Mouse (Mus musculus) urinary bladder, postnatal 25 days (tissue): Measurements from ENCODE around the gene Glcci1.
A peak's percentile ranks its signal among the peaks of the same experiment; 100 is the strongest.

Experiments
- DNase-seq: peaks from one replicate; pipeline ENCODE4 v3.0.0; 2022; ENCODE audit warnings: low spot score

Glcci1 gene

GRCm38 (mm10) chr6:8509551-8509950 is at the start of gene Glcci1:
TSS of gene Glcci1 (plus strand) at chr6:8509600.
- peak; percentile 62 for DNase-seq

DNA sequence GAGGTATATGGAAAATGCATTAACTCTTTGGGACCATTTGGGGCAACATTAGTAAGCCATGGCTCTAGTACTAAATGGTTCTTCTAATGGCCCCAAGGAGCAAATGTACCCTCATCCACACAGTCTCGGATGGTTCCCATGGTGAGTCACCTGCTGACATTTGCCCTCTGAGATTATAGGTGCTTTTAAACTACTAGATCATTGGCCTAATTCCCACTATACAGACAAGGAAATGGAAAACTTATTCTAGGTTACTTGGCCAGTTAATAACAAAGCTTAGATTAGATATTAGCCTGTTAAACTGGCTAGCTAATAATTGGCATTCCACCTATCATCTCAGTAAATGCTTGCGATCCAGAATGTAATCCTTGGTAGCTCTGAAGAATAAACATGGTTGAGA is 47.0 kb upstream of the Glcci1 start:
- DNase-seq = no peak

DNA sequence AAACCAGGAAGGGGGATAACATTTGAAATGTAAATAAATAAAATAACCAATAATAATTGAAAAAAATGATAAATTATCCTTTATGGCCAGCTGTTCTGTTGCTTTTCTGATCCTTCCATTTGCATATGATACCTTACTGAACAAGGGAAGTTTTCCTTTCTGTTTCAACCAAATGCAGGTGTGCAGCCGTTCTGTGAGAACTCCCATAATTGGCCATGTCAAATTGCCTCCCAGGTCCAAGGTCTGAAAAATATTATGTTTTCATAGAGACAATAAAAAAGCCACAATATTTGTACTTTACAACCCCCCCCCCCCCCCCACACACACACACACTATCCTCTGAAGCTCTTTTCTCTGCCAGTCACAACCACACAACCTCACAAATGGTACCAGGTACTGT is 44.0 kb upstream of the Glcci1 start:
- no peak for DNase-seq

GRCm38 (mm10) chr6:8465985-8466384 is 43.4 kb upstream of the Glcci1 start:
- DNase-seq = no peak

DNA sequence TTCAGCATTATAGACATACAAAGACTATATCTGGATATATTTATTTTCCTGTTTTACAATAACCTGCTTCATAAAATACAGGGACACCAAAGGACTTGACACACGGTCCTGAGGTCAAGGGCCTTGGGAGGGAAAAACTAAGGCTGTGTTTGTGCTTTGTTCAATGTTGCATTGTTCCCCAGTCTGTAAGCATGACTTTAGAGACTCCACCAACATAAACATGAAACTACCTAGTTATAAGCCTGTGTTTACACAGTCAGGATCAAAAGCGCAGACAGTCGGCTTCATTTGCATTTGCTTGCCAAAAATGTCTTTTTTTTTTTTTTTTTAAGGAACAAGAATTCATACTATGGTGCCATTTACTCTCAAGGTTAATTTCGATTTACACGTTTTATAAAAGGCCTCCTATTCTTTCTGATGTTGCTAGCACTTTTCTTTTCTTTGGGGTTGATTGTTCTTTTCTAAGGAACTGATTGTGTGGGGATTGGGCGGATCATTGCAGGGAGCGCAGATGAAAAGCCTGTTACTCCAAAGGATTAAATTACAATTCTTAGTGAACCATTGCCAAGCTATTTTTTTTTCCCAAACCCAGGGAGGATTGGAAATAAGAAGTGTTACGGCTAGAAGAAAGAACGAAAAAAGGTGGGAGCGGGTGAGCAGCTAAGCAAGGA is 41.6 kb upstream of the Glcci1 start:
- no peak for DNase-seq

DNA sequence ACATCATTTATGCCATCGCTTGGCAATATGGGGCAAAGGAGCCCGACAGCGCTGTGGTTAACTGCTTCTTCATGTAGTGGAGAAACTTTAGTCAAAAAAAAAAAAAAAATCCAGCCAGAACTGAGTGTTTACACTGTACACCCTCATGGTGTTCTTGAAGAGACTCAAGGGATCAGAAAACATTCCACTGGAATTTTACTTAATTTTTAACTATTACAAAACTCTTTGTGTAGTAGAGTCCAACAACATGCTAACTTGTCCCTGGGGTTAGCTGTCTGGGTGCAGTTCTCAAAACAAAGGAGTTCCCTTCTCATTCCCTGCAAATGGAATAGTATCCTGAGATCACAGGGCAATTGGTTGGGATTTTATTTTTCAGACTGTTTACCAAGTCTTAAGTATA is 39.5 kb upstream of the Glcci1 start:
- no peak for DNase-seq

- no peak for DNase-seq
These were observed 37.3 kb upstream of the Glcci1 start for GRCm38 (mm10) chr6:8472125-8472524.

DNA sequence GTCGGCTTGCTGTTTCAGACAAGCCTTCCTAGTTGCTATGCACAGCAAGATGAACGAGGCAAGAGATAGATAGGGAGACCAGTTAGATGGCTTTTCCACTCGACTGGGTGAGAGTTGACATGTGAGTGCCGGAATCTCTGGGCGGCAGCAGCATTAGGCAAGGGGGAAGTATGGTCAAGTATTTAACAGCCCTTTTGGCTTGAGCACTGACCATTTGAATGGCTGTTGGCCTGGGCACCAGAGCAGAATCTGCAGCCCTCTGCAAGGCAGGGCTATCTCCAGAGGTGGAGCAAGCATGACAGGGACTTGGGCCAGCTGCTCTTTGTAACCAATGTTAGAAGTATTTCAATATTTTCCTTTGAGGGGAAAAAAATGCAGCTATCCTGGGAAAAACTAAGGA is 36.5 kb upstream of the Glcci1 start:
- DNase-seq = no peak

- no peak for DNase-seq
These were observed 35.9 kb upstream of the Glcci1 start for GRCm38 (mm10) chr6:8473498-8473897.

DNA sequence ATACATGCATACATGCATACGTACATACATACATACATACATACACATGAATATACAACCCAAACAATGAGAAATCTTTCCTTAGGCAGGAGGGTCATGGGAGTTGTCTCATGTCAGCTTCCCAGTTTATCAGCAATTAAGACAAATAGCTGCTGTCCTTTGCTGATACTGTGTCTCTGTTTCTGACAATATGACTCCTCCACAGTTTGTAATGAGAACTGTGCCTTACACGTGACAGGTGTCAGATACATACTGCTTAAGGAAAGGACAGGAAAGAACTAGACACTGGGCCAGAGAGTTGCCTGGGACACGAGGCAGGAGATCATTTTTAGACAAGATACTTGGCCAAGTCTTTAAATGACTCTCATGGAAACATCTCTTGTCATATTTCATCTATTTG is 35.1 kb upstream of the Glcci1 start:
- DNase-seq = no peak

DNA sequence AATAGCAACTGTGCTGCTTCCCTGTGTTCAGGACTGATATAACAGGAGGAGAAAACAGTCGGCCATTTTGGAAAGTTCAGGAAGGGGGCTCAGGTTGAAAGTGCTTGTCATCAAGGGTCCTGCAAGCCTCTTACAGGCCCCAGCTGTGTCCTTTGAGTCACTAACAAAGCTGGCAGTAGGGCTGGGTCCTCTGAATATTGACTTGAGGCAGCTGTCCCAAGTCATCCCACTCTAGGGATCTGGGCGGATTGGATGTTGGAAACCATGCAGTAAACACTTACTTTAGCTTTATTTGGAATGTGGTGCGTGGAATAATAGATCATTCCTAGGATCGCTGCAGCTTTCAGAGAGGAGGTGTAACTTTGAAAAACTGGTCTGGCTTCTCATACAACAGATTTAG is 34.6 kb upstream of the Glcci1 start:
- no peak for DNase-seq

GRCm38 (mm10) chr6:8479176-8479575 is 30.2 kb upstream of the Glcci1 start:
- DNase-seq = no peak

DNA sequence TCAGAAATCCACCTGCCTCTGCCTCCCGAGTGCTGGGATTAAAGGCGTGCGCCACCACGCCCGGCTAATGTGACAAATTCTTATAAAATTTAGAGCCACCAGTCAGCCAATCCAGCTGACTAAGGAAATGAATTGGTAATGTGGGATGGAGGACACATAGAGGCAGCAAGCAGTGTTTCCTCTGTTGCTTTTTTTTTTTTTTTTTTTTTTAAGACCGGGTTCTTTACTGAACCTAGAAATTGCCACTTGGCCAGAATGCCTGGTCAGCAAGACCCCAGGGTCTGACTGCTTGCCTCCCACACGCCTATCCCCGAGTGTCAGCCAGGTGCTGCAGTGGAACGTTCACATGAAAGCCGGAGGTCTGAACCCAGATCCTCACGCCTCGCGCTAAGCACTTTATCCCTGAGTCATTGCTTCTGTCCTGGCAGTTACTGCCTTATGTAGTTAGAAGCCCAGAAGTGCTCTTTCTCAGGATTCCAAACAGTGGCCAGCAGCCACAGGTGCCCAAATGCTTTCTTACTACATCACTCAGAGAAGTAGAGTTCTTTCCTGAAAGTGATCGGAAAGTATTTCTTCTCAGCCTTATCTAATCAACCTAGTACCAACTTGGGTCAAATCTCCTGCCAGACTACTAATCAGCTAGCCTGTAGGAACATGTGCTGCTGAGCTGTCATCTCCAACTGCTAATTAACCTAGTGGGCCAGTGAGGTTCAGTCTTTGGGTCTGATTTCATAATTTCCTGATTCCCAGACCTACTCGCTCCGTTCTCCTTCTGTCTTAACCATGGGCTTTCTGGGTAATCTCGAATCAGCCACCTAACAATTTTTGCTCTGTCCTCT is 24.7 kb upstream of the Glcci1 start:
- no peak for DNase-seq

- DNase-seq = no peak
These were observed 23.8 kb upstream of the Glcci1 start for GRCm38 (mm10) chr6:8485414-8486175.

GRCm38 (mm10) chr6:8486391-8487043 is 22.9 kb upstream of the Glcci1 start:
- DNase-seq = no peak

DNA sequence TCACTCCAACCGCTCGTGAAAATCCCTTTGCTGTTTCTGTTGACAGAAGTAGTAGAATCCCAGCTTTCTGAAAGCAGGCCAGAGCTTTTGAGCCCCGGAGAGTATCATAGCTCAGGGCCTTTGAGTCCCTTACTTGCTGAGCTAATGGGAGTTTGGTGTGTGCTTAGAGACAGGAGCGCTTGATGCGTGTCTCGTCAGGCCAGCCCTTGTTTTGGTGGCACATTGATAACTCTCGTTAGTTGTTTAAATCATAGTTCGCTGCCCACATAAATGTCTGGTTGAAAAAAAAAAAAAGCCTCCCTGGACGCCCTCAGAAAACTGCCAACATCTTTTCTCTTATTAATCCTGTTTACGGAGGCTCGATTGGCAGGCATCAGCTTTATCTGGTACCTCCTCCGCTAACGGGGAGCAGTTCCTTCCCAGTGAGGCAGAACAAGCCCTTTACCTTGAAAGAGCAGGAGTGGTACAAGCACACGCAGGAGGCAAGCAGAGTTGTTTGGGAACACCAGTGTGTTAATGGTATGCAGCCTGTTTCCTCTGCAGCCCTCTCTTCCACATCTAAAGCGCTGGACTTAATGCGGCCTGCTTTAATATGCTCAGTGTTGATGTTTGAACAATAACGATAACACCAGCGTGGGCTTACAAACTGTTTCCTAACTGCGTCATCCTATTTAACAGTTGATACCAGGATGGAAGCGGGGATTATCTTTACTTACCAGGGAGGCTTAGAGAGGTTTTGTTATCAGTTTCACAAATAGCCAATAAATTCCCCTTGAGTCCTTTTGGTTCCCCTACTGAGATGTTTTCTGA is 22.2 kb upstream of the Glcci1 start:
- DNase-seq = no peak

DNA sequence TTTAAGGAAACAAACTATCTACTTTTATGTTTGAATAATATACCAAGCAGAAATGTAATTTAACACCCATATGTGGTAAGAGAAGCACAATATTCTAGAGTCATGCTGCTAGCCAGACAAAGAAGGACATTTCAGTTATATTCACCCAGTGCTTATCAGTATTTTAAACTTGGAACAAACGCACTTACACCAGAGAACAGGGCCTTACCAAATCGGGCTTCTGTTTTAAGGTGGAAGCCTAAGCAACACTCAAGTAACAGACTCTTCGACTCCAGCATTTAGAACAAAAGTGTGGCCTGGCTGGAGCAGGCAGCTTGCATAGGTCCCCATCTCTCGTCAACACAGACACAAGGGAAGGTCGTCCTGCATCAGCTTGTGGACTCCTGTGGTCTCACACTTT is 21.2 kb upstream of the Glcci1 start:
- DNase-seq = no peak

DNA sequence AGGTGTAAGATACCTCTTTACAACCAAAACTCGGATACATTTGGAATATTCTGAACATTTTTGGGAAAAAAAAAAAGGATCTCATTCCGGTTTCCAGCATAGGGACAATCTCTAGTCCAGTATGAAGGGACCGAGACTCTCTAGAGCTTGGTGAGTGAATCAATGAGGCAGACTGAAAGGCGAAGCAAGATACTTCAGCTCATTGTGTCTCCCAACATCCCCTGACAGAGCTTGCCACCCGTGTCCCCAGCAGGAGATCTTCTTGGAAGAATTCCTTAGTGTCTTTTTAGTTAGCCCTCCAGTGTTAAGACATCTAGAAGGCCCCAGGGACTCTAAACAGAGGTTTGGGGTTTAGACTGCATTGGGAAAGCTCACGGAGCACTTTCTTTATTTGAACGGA is 20.1 kb upstream of the Glcci1 start:
- no peak for DNase-seq

GRCm38 (mm10) chr6:8489938-8490585 is 19.3 kb upstream of the Glcci1 start:
- DNase-seq = no peak

GRCm38 (mm10) chr6:8492248-8492647 is 17.2 kb upstream of the Glcci1 start:
- no peak for DNase-seq
